In genomic region chr1:58586171-58586997, GRCm38 (mm10) we compare ENCODE assay signal across 8 mouse cellular contexts. TPM values are rescaled to one million over a fixed set of nuclear protein-coding genes. Genes with fewer than 3 reads are reported as not detected.
DNase-seq lines count a peak whose midpoint lies in the region; ATAC-seq lines count a peak whose summit lies in the region.

Gene Fam126b (minus strand): TSS chr1:58586323.
Gene Ndufb3 (plus strand): TSS chr1:58586384.

- H3K9ac ChIP-seq in hindbrain, embryonic 11.5 days (ENCODE audit: low read depth, low read length): peak within 1 kb of the TSS; percentile 81

- 0 out of 2 replicates have a peak within 1 kb of the TSS, but pooled peaks have one; percentile 10 for H3K27ac ChIP-seq in hindbrain, embryonic 11.5 days (ENCODE audit: low read depth, low read length)

- DNase-seq in MEL-GATA-1-ER (ENCODE audit: extremely low read depth, low read depth): peak; percentile 93
- DNase-seq in cerebellum, adult 8-10 months: peak; percentile 92
- peak; percentile 91 for DNase-seq in hindbrain, embryonic 11.5 days (ENCODE audit: low spot score)
- DNase-seq in layer of hippocampus, postnatal 10 days (ENCODE audit: low spot score in 2 of 2): peak; percentile 89 to 92
- DNase-seq in lung, postnatal 10 days: peak; percentile 92
- peak; percentile 84 for DNase-seq in ovary, postnatal 36 days (ENCODE audit: low spot score)
- peak; percentile 87 for DNase-seq in thymus, postnatal 25 days

- H3K36me3 ChIP-seq in hindbrain, embryonic 11.5 days (ENCODE audit: control insufficient read depth, insufficient read depth, low read length): no peaks in the 10 kb centered on the region

- no peaks in the 10 kb centered on the region for H3K27me3 ChIP-seq in hindbrain, embryonic 11.5 days (ENCODE audit: control insufficient read depth, insufficient read depth, low read length)

- H3K4me1 ChIP-seq in hindbrain, embryonic 11.5 days (replicated peaks; ENCODE audit: control insufficient read depth, insufficient read depth, low read length): no peaks in the 10 kb centered on the region

- under 1% methylated on average over 36 of the region's 41 CpGs for WGBS in hindbrain, embryonic 11.5 days

- H3K4me3 ChIP-seq in hindbrain, embryonic 11.5 days (ENCODE audit: low read depth, low read length): peak within 1 kb of the TSS; percentile 82

- peak within 1 kb of the TSS; percentile 71 for H3K4me2 ChIP-seq in hindbrain, embryonic 11.5 days (replicated peaks; ENCODE audit: low read depth, low read length)

- ATAC-seq in frontal cortex, adult (ENCODE audit: low TSS enrichment): peak; percentile 98
- peak; percentile 98 for ATAC-seq in hindbrain, embryonic 11.5 days (ENCODE audit: low FRiP score)

- H3K9me3 ChIP-seq in hindbrain, embryonic 11.5 days (ENCODE audit: control insufficient read depth, low read length): no peaks in the 10 kb centered on the region

RNA-seq across cellular contexts. Expression of gene Fam126b, which starts in this region (rescaled TPM):
- polyA plus RNA-seq in hindbrain, embryonic 11.5 days (2014; fragmentation: Nextera tagmentation; extraction: Ambion mirVana): 8.5 and 9.1 TPM in 2 replicates
- total RNA-seq in layer of hippocampus, postnatal 10 days (2021): 10 to 100 TPM; 59.4 to 59.7 TPM

RNA-seq across cellular contexts. Expression of gene Ndufb3, which starts in this region (rescaled TPM):
- 150 and 164 TPM in 2 replicates for polyA plus RNA-seq in hindbrain, embryonic 11.5 days (2014; fragmentation: Nextera tagmentation; extraction: Ambion mirVana)
- total RNA-seq in layer of hippocampus, postnatal 10 days (2021): 100 to 1,000 TPM; 113 to 121 TPM

Comparison
In these comparisons a context has a peak if more than half of its experiments do, and no peak if none do; other contexts are left out.
1. Peak in every context shown above with its lines: DNase-seq, ATAC-seq, H3K4me3 ChIP-seq and H3K27ac ChIP-seq.